Mouse (Mus musculus): Measurements from ENCODE around the gene Sorcs2. TPM values are rescaled to one million over a fixed set of nuclear protein-coding genes. Genes with fewer than 3 reads are reported as not detected.

Gene Sorcs2
- polyA plus RNA-seq (2012; ENCODE audit: insufficient read depth, insufficient read length, missing spikeins) = 24.9 and 28.5 TPM in 2 replicates

DNA sequence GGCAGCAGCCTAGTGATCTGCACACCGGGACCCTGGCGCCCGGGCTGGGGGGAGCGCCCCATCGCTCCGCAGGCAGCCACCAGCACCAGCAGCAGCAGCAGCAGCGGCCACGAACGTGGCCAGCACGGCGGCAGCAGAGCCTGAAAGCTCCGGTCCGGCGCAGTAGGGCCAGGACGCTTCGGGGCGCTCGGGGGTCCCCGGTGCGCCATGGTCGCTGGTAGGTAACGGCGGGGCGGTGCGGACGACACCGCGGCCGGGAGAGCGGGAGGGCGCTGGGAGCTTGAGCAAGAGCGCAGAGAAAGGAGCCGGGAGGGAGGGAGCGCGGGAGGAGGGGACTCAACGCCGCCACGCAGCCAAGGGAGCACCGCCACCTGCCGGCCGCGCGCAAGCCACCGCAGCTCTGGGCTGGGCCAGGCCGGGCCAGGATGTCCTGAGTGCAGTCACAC, at the start of gene Sorcs2:
TSS of gene Sorcs2 (minus strand) at position 303 of the 446 bp plus-strand sequence.
- no peak within 1 kb of the TSS for H3K27ac ChIP-seq (replicated peaks; ENCODE audit: low read depth, low read length)
- H3K4me3 ChIP-seq (ENCODE audit: insufficient read depth, low read depth, low read length) = peak within 1 kb of the TSS; percentile 73
- no peaks in the 10 kb centered on the region for H3K4me1 ChIP-seq (ENCODE audit: control insufficient read depth, insufficient read depth, insufficient read length, low read length)

DNA sequence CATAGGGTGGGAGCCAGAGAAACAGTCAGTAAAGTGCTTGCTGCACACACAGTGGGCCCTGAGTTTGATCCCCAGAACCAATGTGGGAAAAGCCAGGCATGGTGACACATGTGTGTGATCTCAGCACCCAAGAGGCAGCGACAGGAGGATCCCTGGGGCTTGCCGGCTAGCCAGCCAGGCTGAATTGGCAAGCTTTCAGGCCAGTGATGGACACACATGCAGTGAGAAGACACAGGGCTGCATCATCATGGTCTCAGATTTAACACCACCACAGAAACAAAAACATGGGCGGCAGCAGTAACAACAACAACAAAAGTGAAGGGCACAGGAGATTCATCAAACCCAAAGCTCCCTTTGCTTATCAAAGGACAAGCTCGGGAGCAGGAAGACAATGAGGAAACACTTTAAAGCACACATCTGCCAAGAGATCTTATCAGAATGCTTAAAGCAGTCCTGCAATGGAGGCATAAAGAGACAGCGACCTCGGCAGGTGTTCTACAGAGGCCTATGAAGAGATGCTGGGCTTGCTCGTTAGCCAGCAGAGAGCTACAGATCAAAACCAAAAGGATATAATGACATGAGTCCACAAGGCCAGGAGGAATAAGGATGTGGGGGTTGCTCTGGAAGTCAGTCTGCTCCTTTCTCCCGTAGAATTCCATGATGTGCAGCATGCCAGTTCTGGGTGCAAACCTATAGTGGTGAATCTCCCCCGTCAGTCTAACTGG, 48.4 kb upstream of the Sorcs2 start:
- Histone ChIP-seq H3K27ac (replicated peaks; ENCODE audit: low read depth, low read length) (no peak overlapping the region), H3K4me3 (ENCODE audit: insufficient read depth, low read depth, low read length) (no peak overlapping the region), H3K4me1 (ENCODE audit: control insufficient read depth, insufficient read depth, insufficient read length, low read length) (no peaks in the 10 kb centered on the region)

DNA sequence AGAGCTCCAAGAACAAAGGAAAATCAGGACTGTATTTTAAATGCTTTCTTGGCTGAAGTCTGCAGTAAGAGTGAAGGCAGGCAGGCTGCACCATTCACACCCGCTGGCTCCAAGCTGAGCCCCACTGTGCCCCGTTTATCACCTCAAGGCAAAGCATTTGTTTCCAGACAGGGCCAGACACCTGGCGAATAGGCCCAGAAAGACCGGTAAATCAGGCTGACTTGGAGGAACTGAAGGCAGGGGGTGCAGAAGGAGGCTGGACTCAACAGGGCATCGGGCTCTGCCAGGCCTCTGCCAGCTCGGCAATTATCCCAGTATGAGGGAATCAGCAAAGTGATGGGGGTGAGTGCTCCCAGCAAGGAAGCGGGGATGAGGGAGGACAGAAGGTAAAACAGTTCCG, 47.1 kb upstream of the Sorcs2 start:
- H3K4me3 ChIP-seq (ENCODE audit: insufficient read depth, low read depth, low read length) = no peak overlapping the region
- no peaks in the 10 kb centered on the region for H3K4me1 ChIP-seq (ENCODE audit: control insufficient read depth, insufficient read depth, insufficient read length, low read length)
- no peak overlapping the region for H3K27ac ChIP-seq (replicated peaks; ENCODE audit: low read depth, low read length)

DNA sequence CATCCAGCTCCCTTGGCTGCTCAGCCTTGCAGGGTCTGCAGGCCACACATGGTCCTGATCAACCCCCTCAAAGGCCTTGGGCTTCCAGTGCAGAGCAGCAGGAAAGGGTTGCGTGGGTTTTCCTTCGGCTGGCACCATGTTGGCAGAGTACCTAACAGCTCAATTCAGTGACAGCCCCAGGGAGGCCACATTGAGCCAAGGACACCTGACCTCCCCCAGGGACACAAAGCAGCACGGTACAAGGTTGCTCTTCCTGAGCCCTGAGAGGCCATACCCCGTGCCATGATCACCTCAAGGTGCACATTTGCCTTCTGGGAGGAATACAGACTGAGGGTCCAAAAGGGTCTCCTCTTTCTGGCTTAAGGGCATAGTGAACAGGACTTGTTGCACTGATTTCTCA, 46.7 kb upstream of the Sorcs2 start:
- H3K4me1 ChIP-seq (ENCODE audit: control insufficient read depth, insufficient read depth, insufficient read length, low read length) = no peaks in the 10 kb centered on the region
- no peak overlapping the region for H3K27ac ChIP-seq (replicated peaks; ENCODE audit: low read depth, low read length)
- no peak overlapping the region for H3K4me3 ChIP-seq (ENCODE audit: insufficient read depth, low read depth, low read length)

DNA sequence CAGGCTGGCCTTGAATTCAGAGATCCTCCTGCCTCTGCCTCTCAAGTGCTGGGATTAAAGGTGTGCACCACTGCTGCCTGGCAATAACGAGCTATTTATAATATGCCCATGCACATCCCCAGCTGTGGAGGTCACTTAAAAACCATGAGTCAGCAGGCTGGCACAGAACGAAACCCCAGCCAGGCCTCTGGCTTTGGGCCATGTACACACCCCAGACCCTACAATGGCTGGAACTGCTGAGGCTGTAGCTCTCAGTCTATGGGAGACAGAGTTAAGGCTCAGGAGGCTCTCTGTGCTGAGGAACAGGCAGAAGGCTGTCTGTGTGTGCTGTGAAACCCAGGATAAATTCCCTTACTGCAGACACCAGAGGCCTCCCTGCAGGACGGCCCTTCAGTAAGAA, 42.8 kb upstream of the Sorcs2 start:
- H3K4me3 ChIP-seq (ENCODE audit: insufficient read depth, low read depth, low read length) = no peak overlapping the region
- H3K27ac ChIP-seq (replicated peaks; ENCODE audit: low read depth, low read length) = no peak overlapping the region
- no peaks in the 10 kb centered on the region for H3K4me1 ChIP-seq (ENCODE audit: control insufficient read depth, insufficient read depth, insufficient read length, low read length)

DNA sequence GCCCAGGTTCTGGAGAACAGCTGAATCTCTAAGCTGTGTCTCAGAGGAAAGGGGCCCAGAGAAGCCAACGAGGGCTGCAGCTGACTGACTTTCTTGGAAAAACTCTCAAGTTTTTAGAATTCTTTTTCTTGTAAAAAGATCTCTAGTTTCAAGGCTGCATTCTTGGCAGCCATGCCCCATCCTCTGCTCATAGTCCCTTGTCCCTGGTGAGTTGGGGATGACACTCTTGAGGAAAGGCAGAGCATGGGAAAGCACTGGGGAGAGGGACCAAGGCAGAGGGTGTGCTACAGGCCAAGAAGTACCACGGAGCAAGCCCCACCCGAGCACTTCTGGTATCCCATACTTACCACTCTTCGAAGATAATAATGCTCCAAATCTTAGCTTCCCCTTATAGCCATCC, 38.9 kb upstream of the Sorcs2 start:
- H3K4me1 ChIP-seq (ENCODE audit: control insufficient read depth, insufficient read depth, insufficient read length, low read length) = no peaks in the 10 kb centered on the region
- H3K27ac ChIP-seq (replicated peaks; ENCODE audit: low read depth, low read length) = no peak overlapping the region
- H3K4me3 ChIP-seq (ENCODE audit: insufficient read depth, low read depth, low read length) = no peak overlapping the region

DNA sequence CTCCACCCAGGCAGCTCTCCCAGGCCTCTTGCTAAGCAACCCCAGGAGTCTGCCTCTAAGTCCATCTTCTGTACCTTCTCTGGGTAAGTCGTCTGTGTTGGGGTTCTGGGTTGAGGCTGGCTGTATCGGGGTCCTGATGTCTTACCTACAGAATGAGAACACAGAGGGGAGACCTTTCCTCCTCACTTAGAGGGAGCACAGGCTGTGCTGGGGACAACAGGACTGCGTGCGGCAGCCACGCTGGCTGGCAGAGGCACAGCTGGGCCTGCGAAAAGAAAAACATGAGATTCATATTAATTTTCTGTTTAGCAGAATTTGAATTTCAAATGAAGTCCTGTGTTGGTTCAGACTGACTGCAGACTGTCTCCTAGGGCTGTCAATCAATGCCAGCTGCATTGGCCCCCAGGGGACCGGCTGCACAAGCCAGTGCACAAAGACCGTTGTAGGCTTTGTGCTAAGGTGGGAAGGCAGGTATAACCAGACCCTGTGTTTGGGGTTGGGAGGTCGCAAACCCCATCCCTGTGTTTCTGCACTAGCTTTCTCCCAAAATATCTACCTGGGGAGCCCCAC, 36.5 kb upstream of the Sorcs2 start:
- Histone ChIP-seq H3K27ac (replicated peaks; ENCODE audit: low read depth, low read length) (no peak overlapping the region), H3K4me3 (ENCODE audit: insufficient read depth, low read depth, low read length) (no peak overlapping the region), H3K4me1 (ENCODE audit: control insufficient read depth, insufficient read depth, insufficient read length, low read length) (no peaks in the 10 kb centered on the region)

DNA sequence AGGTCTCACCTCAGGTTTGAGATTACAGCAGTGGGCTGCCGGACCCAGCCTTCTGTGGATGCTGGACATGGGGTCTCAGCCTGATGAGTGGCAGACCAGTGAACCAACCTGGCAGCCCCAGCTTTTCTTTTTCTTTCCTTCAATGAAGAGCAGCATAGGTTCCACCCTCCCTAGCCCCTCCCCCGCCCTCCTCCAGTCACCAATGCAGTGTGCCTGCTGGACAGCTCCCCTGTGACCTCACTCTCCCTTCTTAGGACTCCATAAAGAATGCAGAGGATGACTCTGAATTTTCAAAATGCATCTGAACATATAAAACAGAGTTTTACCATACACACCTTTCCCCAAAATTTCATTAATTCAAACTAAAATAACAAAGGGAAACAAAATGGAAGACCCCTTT, 33.8 kb upstream of the Sorcs2 start:
- no peaks in the 10 kb centered on the region; the same call in 1 of the 2 replicates for H3K4me1 ChIP-seq (ENCODE audit: control insufficient read depth, insufficient read depth, insufficient read length, low read length)
- H3K27ac ChIP-seq (replicated peaks; ENCODE audit: low read depth, low read length) = no peak overlapping the region
- no peak overlapping the region for H3K4me3 ChIP-seq (ENCODE audit: insufficient read depth, low read depth, low read length)

DNA sequence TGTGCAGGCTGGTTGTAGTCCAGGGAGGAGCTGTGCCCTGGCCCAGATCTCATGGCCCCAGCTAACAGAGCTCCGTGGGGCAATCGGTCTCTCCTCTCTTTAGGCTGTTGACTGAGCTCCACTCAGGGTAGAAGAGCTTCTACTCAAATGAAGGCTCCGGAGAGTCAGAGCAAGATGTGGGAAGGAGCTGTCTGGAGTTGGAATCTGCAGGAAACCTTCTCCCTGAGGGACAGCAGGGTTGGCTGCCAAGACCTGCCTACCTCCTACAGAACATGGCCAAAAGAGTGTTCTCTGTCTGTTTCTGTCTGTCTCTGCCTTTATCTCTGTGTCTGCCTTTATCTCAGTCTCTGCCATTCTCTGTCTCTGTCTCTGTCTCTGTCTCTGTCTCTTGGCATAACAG, 31.6 kb upstream of the Sorcs2 start:
- H3K27ac ChIP-seq (replicated peaks; ENCODE audit: low read depth, low read length) = no peak overlapping the region
- no peak overlapping the region for H3K4me3 ChIP-seq (ENCODE audit: insufficient read depth, low read depth, low read length)
- no peaks in the 10 kb centered on the region; the same call in 1 of the 2 replicates for H3K4me1 ChIP-seq (ENCODE audit: control insufficient read depth, insufficient read depth, insufficient read length, low read length)

DNA sequence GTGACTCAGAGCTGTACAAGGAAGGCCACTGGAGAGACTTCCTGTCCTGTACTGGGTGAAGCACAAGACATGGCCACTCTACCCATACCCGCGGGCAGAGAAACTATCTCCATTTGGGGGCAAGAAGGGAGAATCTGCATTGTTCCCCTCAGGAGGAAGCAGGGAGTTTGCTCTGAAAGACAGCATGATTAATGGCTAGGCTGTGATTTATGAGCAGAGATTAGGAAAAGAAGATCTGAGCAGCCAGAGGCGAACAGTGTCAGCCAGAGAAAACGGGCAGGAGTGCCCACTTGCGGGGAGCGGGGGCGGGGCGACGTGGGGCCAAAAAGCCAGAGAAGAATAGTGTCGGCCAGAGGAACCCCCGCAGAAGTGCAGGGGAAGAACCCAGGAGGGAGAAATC, 29.9 kb upstream of the Sorcs2 start:
- Histone ChIP-seq H3K4me1 (ENCODE audit: control insufficient read depth, insufficient read depth, insufficient read length, low read length) (no peaks in the 10 kb centered on the region; the same call in 1 of the 2 replicates), H3K27ac (replicated peaks; ENCODE audit: low read depth, low read length) (no peak overlapping the region), H3K4me3 (ENCODE audit: insufficient read depth, low read depth, low read length) (no peak overlapping the region)

DNA sequence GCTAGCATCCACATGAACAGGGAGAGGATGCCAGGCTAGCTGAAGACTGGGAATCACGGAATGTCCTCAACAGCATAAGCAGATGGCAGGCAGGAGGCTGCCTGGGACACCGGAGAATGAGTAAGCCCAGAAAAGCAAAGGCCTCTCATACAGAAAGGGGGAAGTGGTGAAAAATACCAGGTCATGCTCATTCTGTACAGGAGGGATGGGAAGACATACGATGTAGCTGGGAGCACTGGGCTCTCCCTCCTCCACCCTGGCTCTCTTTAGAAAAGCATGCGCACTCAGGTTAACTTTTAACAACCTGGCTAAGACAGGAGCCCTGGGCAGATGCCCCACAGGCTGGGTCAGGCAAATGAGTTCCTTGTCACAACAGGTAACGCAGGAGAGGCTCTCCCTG, 28.5 kb upstream of the Sorcs2 start:
- no peak overlapping the region for H3K4me3 ChIP-seq (ENCODE audit: insufficient read depth, low read depth, low read length)
- no peaks in the 10 kb centered on the region; the same call in 1 of the 2 replicates for H3K4me1 ChIP-seq (ENCODE audit: control insufficient read depth, insufficient read depth, insufficient read length, low read length)
- H3K27ac ChIP-seq (replicated peaks; ENCODE audit: low read depth, low read length) = no peak overlapping the region

DNA sequence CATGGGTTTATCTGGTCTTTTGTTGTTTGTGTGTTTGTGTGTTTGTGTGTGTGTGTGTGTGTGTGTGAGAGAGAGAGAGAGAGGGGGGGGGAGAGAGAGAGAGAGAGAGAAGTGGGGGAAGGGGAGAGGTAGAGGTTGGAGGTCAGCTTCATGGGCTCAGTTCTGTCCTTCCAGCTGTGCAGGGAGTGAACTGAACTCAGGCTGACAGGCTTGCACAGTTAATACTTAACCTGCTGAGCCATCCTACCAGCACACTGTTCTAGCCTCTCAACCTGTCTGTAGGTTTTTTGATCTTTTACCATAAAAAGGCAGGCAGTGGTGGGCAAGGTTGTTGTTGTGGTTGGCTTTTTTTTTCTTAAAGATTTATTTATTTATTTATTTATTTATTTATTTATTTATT, 26.7 kb upstream of the Sorcs2 start:
- no peak overlapping the region for H3K27ac ChIP-seq (replicated peaks; ENCODE audit: low read depth, low read length)
- H3K4me1 ChIP-seq (ENCODE audit: control insufficient read depth, insufficient read depth, insufficient read length, low read length) = no peaks in the 10 kb centered on the region; the same call in 1 of the 2 replicates
- no peak overlapping the region for H3K4me3 ChIP-seq (ENCODE audit: insufficient read depth, low read depth, low read length)

DNA sequence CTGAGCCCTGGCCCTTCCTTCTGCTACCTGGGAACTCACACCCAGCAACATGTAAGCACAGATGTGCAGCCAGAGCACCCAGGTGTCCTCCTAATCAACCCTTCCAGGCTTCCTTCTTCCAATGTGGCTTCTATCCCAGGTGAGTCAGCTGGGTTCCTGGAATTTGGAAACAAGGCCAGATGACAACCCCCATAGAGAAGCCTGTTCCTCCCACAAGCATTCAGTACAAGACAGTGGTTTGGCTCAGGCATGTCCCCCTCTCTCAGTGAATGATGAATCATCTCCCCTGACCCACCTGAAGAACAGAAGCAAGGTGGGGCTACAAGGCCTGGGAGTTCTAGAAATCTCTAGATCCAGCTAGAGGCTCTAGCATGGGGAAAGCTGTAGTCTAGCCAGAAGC, 24.8 kb upstream of the Sorcs2 start:
- H3K27ac ChIP-seq (replicated peaks; ENCODE audit: low read depth, low read length) = no peak overlapping the region
- no peaks in the 10 kb centered on the region for H3K4me1 ChIP-seq (ENCODE audit: control insufficient read depth, insufficient read depth, insufficient read length, low read length)
- H3K4me3 ChIP-seq (ENCODE audit: insufficient read depth, low read depth, low read length) = no peak overlapping the region

DNA sequence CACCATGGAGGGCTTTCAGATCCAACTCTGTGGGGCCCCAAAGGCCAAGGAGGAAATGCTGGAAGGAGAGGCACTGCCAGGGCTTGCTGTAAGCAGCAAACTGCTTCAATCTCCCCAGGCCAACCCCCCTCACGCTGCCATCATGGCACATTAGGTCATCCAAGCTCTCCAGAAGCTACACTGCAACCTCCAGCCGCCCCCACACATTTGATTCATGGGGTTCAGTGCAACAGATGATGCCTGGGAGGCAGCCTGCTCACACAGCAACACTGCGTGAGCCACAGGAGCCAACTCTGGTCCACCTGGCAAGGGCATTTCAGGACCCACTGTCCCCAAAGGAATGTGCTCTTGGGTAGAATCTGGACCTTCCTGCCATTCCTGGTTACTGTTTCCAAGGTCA, 21.9 kb upstream of the Sorcs2 start:
- Histone ChIP-seq H3K27ac (replicated peaks; ENCODE audit: low read depth, low read length) (no peak overlapping the region), H3K4me1 (ENCODE audit: control insufficient read depth, insufficient read depth, insufficient read length, low read length) (no peaks in the 10 kb centered on the region), H3K4me3 (ENCODE audit: insufficient read depth, low read depth, low read length) (no peak overlapping the region)

DNA sequence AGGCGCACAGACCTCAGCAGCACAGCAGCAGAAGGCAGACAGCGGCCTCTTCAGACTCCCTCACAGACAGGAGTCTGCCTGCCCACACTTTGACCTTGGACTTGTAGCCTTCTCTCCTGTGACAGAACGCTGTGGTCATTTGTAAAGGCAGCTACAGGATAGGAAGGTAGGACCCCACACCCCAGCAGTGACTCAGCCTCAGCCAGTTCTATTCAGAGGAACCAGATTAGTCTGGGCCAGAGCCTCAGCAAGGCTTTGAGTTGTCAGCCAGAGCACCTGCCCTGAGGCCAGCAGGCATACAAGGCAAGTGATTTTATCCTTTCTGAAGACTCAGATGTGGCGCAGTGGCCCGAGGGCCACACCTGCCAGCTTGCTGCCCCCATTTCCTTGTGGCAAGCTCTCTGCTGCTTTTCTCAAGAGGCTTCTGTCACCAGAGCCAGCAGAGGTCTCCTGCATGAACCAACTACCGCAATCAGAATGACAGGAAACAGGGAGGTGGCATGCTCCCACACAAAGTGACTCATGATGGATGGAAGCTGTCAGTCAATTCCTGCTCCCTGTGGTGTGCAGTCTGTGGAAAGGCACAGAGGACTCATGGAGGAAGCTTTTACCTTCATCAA, 16.9 kb upstream of the Sorcs2 start:
- no peak overlapping the region for H3K27ac ChIP-seq (replicated peaks; ENCODE audit: low read depth, low read length)
- H3K4me3 ChIP-seq (ENCODE audit: insufficient read depth, low read depth, low read length) = no peak overlapping the region
- H3K4me1 ChIP-seq (ENCODE audit: control insufficient read depth, insufficient read depth, insufficient read length, low read length) = no peaks in the 10 kb centered on the region
